Mouse (Mus musculus) c-Kit-positive CD71-negative TER-119-negative erythroid progenitor cells, embryonic 14.5 days (primary cell): Measurements from ENCODE around the gene Ncaph2.

Experiments used
- DNase-seq: peaks from one replicate; pipeline ENCODE4 v3.0.0-alpha.2; 2013; ENCODE audit warnings: low read depth

Gene Ncaph2

GRCm38 (mm10) chr15:89355241-89356187 lies at the start of gene Ncaph2, which contains the start of gene Lmf2:
Gene Ncaph2 (plus strand): TSS chr15:89355719.
Gene Lmf2 (minus strand): TSS chr15:89355659.
- DNase-seq, result peak; percentile 96

DNA sequence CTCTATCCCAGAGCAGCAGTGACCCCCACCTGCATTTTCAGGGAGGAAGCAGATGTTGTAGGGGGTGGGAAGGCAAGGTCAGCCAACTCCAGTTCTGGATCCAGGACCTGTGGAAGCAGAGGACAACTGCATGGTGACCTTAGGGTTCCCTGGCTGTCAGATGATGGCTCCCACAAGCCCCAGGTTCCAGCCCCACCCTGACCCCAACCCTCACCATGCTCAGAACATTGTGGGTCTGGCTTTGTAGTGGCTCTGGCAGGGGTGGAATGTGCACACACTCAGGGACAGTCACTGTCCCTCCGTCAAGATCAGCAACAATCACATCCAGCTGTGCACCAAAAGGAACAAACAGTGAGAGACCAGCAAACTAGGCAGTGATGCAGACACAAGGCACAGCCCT lies 49.6 kb upstream of the Ncaph2 start:
- DNase-seq, result no peak

GRCm38 (mm10) chr15:89307461-89307860 lies 48.1 kb upstream of the Ncaph2 start:
- DNase-seq, result no peak

DNA sequence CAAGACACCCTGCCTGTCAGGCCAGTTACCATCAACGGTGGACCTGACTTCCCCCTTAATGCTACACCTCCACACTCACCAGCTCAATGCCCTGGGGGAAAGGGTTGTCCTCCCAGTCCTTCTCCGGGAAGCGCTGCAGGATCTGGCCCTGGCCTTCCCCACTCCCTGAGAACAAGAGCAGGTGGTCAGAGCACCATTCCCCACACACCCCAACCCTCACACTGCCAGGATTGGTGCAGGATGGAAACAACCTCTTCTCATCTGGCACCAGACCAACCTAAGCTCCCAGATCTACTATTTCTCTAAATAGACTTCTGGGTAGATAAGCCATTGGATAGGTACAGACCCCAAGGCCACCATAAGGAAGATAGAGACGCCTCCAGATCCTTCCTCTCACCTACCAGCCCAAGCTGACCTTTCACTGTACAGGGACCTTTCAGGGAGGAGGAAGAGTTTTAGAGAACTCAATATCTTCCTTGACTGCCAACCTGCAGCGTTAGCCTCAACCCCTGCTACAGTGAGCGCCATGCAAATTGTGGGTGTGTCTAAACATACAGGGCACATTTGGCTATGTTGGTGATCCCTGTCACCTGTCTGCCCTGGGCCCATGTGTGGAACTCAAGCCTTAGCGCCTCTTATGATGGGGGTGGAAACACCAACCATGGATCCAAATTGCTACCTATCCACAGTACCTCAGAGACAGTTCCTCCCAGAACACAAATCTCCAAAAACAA lies 46.9 kb upstream of the Ncaph2 start:
- no peak for DNase-seq

DNA sequence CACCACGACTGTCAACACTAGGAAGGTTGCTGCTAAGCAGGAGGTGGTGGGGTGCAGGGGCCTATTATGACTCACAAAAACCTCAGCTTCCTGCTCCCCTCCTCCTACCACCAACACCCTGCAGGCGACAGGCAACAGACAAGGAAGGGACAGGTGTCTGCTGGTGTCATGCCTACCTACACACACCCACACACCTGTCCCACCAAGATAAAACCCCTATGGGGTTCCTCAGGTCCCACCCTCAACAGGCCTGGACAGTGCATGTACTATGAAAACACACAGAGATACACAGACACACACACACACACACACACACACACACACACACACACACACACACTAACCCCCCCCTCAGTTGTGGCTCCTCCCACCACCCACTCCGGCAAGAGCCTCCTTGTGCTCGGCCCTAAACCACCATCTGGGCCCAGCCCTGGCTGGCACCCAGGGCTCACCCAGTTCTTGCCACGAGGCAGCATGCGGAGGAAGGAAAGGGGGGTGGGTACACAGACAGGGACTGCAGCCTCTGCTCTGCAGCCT lies 45.5 kb upstream of the Ncaph2 start:
- DNase-seq, result no peak

- DNase-seq, result no peak
These were observed 42.2 kb upstream of the Ncaph2 start for GRCm38 (mm10) chr15:89313359-89313758.

DNA sequence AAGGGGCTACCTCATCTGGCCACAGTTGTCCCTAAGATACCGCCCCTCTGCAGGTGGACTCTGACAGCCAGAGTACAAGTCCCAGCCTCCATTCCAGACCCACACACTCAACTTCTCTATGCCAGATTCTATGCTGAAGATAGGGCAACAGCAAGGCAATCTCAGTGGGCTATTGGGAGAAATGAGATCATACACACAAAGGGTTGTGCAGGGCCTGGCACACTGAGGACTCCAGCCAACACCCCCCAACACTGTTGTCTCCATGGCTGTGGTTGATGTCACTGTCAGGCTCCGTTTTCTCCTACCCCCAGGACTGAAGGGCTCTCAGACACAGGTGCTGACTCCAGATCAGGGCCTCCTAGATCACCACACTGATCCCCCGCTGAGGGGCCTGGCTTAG lies 41.4 kb upstream of the Ncaph2 start:
- no peak for DNase-seq

DNA sequence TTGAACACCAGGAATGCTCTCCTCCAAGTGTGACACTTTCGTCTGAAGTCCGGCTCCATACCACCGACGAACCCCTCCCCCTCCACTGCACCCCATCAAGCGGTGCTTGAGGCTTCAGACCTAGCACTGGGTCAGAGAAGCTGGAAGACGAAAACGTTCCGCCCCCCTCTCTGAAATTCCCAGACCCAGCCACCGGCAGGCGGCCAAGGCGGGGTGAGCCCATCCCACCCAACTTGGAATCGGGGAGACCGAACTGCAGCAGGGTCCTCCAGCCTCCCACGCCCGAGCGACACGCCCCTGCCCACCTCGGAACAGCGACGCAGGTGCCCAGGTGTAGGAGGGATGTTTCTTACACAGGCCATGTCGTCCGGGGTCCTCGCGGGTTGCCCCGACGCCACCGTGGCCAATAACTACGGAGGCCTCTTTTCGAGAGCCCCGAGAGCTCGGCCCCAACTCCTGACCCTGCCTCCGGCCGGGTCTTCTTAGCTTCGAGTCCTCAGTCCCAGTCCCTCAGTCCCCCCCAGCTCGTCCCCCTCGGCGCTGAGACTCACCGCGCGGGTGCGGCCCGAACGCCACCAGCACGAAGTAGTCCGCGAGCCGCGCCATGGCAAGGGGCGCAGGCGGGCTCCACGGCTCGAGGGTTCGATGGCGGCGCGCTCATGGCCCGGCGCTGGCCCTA lies 40.9 kb upstream of the Ncaph2 start:
- DNase-seq, result no peak

DNA sequence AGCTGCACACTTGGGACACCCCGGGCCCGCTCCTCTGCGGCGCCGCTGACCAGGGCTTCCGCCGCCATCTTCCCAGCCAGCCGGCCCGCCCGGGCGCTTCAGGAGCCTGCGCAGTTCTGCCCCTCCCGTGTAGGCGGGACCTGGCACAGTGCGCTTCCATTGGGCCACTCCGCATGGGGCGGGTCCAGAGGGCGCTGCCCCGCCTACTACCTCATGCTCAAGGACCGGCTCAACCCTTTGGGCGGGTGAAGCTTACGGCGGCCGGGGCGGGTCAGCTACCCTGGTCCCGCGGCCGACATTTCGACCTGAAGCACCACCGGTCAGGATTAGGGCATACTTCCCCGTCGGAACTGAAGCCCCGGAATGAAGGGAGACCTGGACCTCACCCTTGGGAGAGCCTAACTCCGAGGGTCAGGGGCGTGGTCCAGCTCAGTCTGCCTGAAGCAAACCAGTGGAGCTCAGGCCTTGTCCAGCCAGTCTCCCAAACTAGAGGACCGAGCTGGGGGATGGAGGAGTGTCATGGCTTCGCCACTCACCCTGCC lies 40.3 kb upstream of the Ncaph2 start, which contains the start of gene Sbf1:
Gene Sbf1, minus strand, starts transcription at position 122 of the 542 bp plus-strand sequence.
- DNase-seq, result peak; percentile 94

DNA sequence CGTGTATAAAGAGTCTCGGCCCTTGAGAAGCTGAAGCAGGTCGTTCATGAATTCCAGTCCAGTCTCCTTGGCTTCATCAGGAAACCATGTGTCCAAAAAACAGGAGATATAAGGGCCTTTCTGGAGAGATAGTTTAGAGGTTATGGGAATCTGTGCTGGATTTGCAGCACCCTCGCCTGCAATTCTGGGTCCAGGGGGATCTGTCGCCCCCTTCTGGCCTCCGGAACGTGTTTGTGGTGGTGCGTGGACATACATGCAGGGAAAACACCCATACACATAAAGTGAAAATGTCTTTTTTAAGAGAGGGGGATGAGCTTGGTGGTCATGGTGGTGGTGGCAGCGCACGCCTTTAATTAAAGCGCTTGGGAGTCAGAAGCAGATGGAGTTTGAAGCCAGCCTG lies 39.4 kb upstream of the Ncaph2 start:
- no peak for DNase-seq

DNA sequence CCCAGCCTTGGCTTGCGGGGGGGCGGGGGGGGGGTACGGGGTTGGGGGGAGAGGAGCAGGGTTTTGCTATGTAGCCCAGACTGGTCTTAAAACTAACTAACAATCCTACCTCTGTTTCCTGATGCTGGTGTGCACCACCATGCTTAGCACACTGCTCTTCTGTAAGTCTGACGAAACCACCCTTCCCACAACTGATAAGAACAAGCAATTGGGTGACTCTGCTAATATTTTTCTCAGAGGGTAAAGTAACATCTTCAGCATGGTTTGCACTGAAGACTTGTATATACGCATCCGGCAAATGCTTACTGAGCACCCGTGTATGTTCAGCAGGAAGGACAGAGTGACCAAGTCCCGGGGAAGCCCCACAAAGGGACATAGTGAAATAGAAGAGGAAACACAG lies 34.3 kb upstream of the Ncaph2 start:
- no peak for DNase-seq

GRCm38 (mm10) chr15:89322670-89323522 lies 32.6 kb upstream of the Ncaph2 start, which contains the start of gene Adm2:
Gene Adm2 (plus strand): TSS chr15:89322720.
- DNase-seq, result no peak

DNA sequence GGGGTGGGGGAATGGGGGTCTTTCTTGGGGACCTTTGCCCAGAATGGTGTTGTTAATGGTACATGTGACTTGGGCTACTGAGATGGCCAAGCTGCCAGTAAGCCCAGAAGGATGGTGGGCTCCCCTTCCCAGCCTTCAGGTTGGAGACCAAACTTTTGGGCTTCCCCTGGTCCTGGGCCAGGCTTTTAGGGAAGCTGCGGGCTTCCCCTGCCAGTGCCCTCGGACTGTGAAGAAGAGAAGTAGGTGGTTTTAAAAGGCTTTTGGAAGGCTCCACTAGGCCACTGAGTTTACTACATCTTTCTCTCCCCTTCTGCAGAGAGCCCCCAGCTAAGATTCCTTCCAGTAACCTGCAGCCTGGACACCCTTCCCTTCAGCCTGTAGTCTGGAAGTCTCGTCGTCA lies 31.9 kb upstream of the Ncaph2 start:
- no peak for DNase-seq

DNA sequence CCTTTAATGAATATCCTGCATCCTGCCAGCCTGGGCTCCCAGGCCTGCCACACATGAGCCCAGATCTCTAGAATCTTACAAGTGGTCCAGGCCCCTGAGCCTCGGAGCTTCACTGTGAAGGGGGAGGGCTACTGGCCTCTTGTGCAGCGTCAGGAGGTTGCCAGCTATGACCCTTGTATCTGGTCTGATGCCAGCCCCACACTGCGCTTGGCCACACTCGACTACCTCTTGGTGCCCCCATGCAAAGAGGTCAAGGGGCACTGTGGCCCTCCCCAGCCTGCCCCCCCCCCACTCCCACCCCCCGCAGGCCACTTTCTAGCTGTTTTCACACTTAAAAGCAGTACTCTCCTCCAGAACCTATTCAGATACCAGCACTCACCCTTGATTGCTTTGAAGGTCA lies 29.1 kb upstream of the Ncaph2 start:
- no peak for DNase-seq

- DNase-seq, result no peak
These were observed 21.2 kb upstream of the Ncaph2 start, which contains the start of gene Miox for GRCm38 (mm10) chr15:89334271-89334670. Gene Miox (plus strand): TSS chr15:89334398.

- DNase-seq, result no peak
These were observed 20.6 kb upstream of the Ncaph2 start for GRCm38 (mm10) chr15:89334774-89335537.

GRCm38 (mm10) chr15:89336422-89336821 lies 19.1 kb upstream of the Ncaph2 start:
- DNase-seq, result no peak

DNA sequence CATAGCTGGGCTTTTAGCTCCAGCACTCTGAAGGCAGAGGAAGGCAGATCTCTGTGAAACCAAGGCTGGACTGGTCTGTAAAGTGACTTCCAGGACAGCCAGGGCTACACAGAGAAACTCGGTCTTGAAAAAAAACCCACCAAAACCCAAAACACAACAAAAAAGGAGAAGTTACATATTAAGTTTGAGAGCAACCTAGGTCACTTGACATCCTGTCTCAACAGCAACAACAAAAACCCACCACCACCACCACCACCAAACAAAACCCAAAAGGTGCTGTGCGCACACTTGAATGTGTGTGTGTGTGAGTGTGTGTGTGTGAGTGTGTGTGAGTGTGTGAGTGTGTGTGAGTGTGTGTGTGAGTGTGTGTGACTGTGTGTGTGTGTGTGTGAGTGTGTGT lies 15.8 kb upstream of the Ncaph2 start:
- no peak for DNase-seq

DNA sequence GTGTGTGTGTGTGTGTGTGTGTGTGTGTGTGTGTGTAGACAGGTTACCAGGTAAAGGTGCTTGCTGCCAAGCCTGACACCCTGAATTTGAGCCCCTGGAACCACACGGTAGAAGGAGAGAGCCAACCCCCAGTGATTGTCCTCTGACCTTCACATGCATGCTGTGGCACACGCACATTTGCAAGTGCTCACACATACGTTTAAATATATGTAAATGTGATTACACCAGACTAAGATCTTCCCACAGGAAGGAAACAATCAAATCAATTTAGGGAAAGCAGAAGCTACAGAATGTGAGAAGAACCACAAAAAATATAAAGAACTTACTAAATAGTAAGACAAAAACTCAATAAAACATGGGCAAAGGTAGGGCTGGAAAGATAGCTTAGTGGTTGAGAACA lies 15.4 kb upstream of the Ncaph2 start:
- DNase-seq, result no peak

DNA sequence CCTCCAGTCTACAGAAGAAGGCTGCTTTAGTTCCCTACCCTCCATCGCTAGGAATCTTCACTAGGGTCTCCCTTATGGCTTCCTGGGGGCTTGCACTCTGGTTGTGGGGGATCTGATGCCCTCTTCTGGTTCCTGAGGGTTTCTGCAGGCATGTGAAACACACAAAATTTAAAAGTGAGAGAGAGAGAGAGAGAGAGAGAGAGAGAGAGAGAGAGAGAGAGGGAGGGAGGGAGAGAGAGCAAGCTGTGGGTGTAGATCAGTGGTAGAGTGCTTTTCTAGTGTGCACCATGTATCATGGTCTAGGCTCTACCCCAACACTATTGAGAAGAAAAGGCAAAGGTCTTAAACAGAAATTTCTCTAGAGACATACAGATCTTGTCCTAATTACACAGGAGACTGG lies 13.8 kb upstream of the Ncaph2 start:
- no peak for DNase-seq
